Comparison of ENCODE assay signal across 28 mouse cellular contexts in the genomic region with DNA sequence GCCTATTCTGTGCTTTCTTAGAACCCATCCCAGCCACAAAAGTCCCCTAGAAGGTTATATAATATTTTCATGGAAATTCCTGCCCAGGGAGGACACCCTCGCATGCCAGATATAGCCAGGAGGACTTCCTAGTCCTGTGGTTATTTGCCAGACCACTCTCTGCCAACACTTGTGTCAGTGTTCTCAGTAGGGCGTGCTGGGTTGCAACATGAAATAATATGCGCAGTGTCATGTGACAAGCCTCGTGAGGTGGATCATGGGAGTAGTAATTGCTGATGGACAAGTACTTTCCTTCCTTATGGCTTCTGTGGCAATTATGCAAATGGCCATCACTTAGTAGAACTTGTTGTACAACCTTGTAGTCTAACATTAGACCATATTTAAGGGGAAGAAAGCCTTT. TPM values are rescaled to one million over a fixed set of nuclear protein-coding genes. Genes with fewer than 3 reads are reported as not detected.
A peak's percentile ranks its signal among the peaks of the same experiment; 100 is the strongest.
DNase-seq lines count a peak whose midpoint lies in the region; ATAC-seq and TF ChIP-seq lines count a peak whose summit lies in the region.
"Had no signal": no experiment of that assay in that cellular context is flagged by ENCODE, and none has a peak within 500 bp of the region (broad histone marks: within the 10 kb centered on the region; RNA-seq: fewer than 3 reads in every experiment).

No protein-coding gene starts in this region.

- no peaks in the 10 kb centered on the region for H3K36me3 ChIP-seq in embryonic facial prominence, embryonic 15.5 days
- H3K36me3 ChIP-seq in embryonic facial prominence, embryonic 10.5 days (replicated peaks): no peaks in the 10 kb centered on the region
- no peaks in the 10 kb centered on the region for H3K36me3 ChIP-seq in intestine, postnatal 0 days (ENCODE audit: control insufficient read depth, insufficient read depth)
- H3K36me3 ChIP-seq in intestine, embryonic 16.5 days (ENCODE audit: control insufficient read depth, insufficient read depth, low read length): no peaks in the 10 kb centered on the region
- H3K36me3 ChIP-seq: embryonic facial prominence, embryonic 12.5 days; forebrain, embryonic 12.5 days; forebrain, embryonic 15.5 days; G1E; hindbrain, embryonic 10.5 days; hindbrain, embryonic 13.5 days had no signal

- no peak overlapping the region for H3K4me2 ChIP-seq in embryonic facial prominence, embryonic 15.5 days (replicated peaks)
- no peak overlapping the region for H3K4me2 ChIP-seq in intestine, postnatal 0 days (replicated peaks; ENCODE audit: low read depth)
- no peak overlapping the region for H3K4me2 ChIP-seq in intestine, embryonic 16.5 days (ENCODE audit: low read depth, low read length)
- H3K4me2 ChIP-seq: embryonic facial prominence, embryonic 12.5 days; forebrain, embryonic 12.5 days; forebrain, embryonic 15.5 days; heart, embryonic 11.5 days; hindbrain, embryonic 13.5 days had no signal

- H3K9me3 ChIP-seq in embryonic facial prominence, embryonic 15.5 days (replicated peaks): no peaks in the 10 kb centered on the region
- no peaks in the 10 kb centered on the region; the same call in 1 of the 2 replicates for H3K9me3 ChIP-seq in embryonic facial prominence, embryonic 10.5 days
- H3K9me3 ChIP-seq in intestine, postnatal 0 days (ENCODE audit: control insufficient read depth): no peaks in the 10 kb centered on the region
- no peaks in the 10 kb centered on the region for H3K9me3 ChIP-seq in intestine, embryonic 16.5 days (ENCODE audit: control insufficient read depth, low read length)
- H3K9me3 ChIP-seq: embryonic facial prominence, embryonic 12.5 days; forebrain, embryonic 12.5 days; forebrain, embryonic 15.5 days; G1E; hindbrain, embryonic 10.5 days; hindbrain, embryonic 13.5 days had no signal

- no peak overlapping the region for H3K9ac ChIP-seq in embryonic facial prominence, embryonic 15.5 days
- H3K9ac ChIP-seq in intestine, postnatal 0 days (ENCODE audit: low read depth, low read length): no peak overlapping the region
- no peak overlapping the region for H3K9ac ChIP-seq in intestine, embryonic 16.5 days (ENCODE audit: low read depth, low read length)
- H3K9ac ChIP-seq: embryonic facial prominence, embryonic 12.5 days; forebrain, embryonic 12.5 days; forebrain, embryonic 15.5 days; hindbrain, embryonic 13.5 days had no signal

- peaks cover 4% of the 10 kb centered on the region; the same call in 1 of the 2 replicates for H3K4me1 ChIP-seq in embryonic facial prominence, embryonic 15.5 days
- no peaks in the 10 kb centered on the region for H3K4me1 ChIP-seq in embryonic facial prominence, embryonic 10.5 days
- no peaks in the 10 kb centered on the region for H3K4me1 ChIP-seq in intestine, postnatal 0 days (replicated peaks; ENCODE audit: control insufficient read depth, insufficient read depth, low read length)
- H3K4me1 ChIP-seq in intestine, embryonic 16.5 days (ENCODE audit: control insufficient read depth, insufficient read depth, low read length): no peaks in the 10 kb centered on the region
- H3K4me1 ChIP-seq: forebrain, embryonic 12.5 days; forebrain, embryonic 15.5 days; hindbrain, embryonic 10.5 days; hindbrain, embryonic 13.5 days had no signal

- peak; percentile 15; the same call in 1 of the 2 replicates for ATAC-seq in embryonic facial prominence, embryonic 15.5 days (ENCODE audit: insufficient number of reproducible peaks, low FRiP score, low TSS enrichment, low read depth)
- peak; percentile 74 for ATAC-seq in intestine, postnatal 0 days
- ATAC-seq in intestine, embryonic 16.5 days: no peak
- ATAC-seq: forebrain, embryonic 15.5 days; hindbrain, embryonic 16.5 days; Patski had no signal

- WGBS in embryonic facial prominence, embryonic 15.5 days: 71% methylated on average over 4 of the region's 4 CpGs
- 91% methylated on average over 4 of the region's 4 CpGs for WGBS in embryonic facial prominence, embryonic 10.5 days
- WGBS in intestine, postnatal 0 days: 78% methylated on average over 4 of the region's 4 CpGs
- WGBS in intestine, embryonic 16.5 days: 83% methylated on average over 4 of the region's 4 CpGs

- no peak for TF ChIP-seq CTCF in intestine, postnatal 0 days (IDR thresholded peaks at IDR 0.05; ENCODE audit: low read depth)

- H3K27me3 ChIP-seq in embryonic facial prominence, embryonic 15.5 days: no peaks in the 10 kb centered on the region
- H3K27me3 ChIP-seq in embryonic facial prominence, embryonic 10.5 days (replicated peaks; ENCODE audit: low read depth, poor library complexity, severe bottlenecking): no peaks in the 10 kb centered on the region
- no peaks in the 10 kb centered on the region for H3K27me3 ChIP-seq in intestine, postnatal 0 days (replicated peaks; ENCODE audit: control insufficient read depth, insufficient read depth, low read length)
- H3K27me3 ChIP-seq in intestine, embryonic 16.5 days (replicated peaks; ENCODE audit: control insufficient read depth, insufficient read depth, low read length): no peaks in the 10 kb centered on the region
- H3K27me3 ChIP-seq: CH12.LX; embryonic facial prominence, embryonic 12.5 days; forebrain, embryonic 12.5 days; forebrain, embryonic 15.5 days; hindbrain, embryonic 13.5 days; Patski had no signal

- no peak overlapping the region for H3K4me3 ChIP-seq in embryonic facial prominence, embryonic 15.5 days (replicated peaks)
- H3K4me3 ChIP-seq in embryonic facial prominence, embryonic 10.5 days: no peak overlapping the region
- H3K4me3 ChIP-seq in intestine, postnatal 0 days (ENCODE audit: low read depth, low read length): no peak overlapping the region
- no peak overlapping the region for H3K4me3 ChIP-seq in intestine, embryonic 16.5 days (ENCODE audit: low read length)
- H3K4me3 ChIP-seq: embryonic facial prominence, embryonic 12.5 days; erythroblast, embryonic 14.5 days; forebrain, embryonic 12.5 days; forebrain, embryonic 15.5 days; hindbrain, embryonic 10.5 days; hindbrain, embryonic 13.5 days had no signal

- no peak overlapping the region for H3K27ac ChIP-seq in embryonic facial prominence, embryonic 15.5 days (replicated peaks)
- no peak overlapping the region for H3K27ac ChIP-seq in embryonic facial prominence, embryonic 10.5 days (replicated peaks)
- H3K27ac ChIP-seq in intestine, postnatal 0 days (ENCODE audit: low read depth, low read length): no peak overlapping the region
- H3K27ac ChIP-seq in intestine, embryonic 16.5 days (ENCODE audit: low read length): no peak overlapping the region
- H3K27ac ChIP-seq: embryonic facial prominence, embryonic 12.5 days; forebrain, embryonic 12.5 days; forebrain, embryonic 15.5 days; hindbrain, embryonic 10.5 days; hindbrain, embryonic 13.5 days had no signal

- DNase-seq in embryonic facial prominence, embryonic 10.5 days (ENCODE audit: low spot score): no peak
- DNase-seq in lung, postnatal 36 days: peak; percentile 53
- no peak for DNase-seq in lung, postnatal 14 days
- DNase-seq in B cell, adult 2 months: no peak
- DNase-seq: adrenal gland, postnatal 10 days; adrenal gland, postnatal 36 days; cerebellum, adult 18-20 months; cerebellum, adult 9-10 months; cerebellum, postnatal 14 days; gastrocnemius, postnatal 14 days; heart, adult 11 months; heart, postnatal 36 days had no signal

RNA-seq across cellular contexts. Expression of a gene that starts 11.1 kb away (rescaled TPM):
- polyA plus RNA-seq in embryonic facial prominence, embryonic 15.5 days (2015; fragmentation: Nextera tagmentation; extraction: Ambion mirVana): 0.20 TPM in 1 of 2 replicates, not detected in the other
- not detected in 2 replicates for polyA plus RNA-seq in embryonic facial prominence, embryonic 10.5 days (2016; fragmentation: Nextera tagmentation; extraction: Ambion mirVana)
- 0.20 and 0.38 TPM in 2 replicates for polyA plus RNA-seq in intestine, postnatal 0 days (2015; fragmentation: Nextera tagmentation; extraction: Ambion mirVana)
- polyA plus RNA-seq in intestine, embryonic 16.5 days (2015; fragmentation: Nextera tagmentation; extraction: Ambion mirVana): 0.04 TPM in 1 of 2 replicates, not detected in the other
- polyA plus RNA-seq: embryonic facial prominence, embryonic 12.5 days; erythroblast, embryonic 14.5 days; forebrain, embryonic 12.5 days; forebrain, embryonic 15.5 days; G1E; heart, embryonic 11.5 days; heart, embryonic 14.5 days; heart, postnatal 0 days; hindbrain, embryonic 10.5 days; Patski had no signal
